Mouse (Mus musculus) megakaryocyte, embryonic 14.5 days (primary cell): ENCODE data around the gene Shld2. TPM values are rescaled to one million over a fixed set of nuclear protein-coding genes. Genes with fewer than 3 reads are reported as not detected.
"Not testable (repeated sequence)": the region's sequence is repeated elsewhere in the genome, so short reads cannot be mapped to it uniquely, and the experiment has no call there.

Source experiments
- H3K27me3 ChIP-seq: replicated peaks from 2 replicates; pipeline ENCODE3; 2012; ENCODE audit warnings: inconsistent platforms
- H3K36me3 ChIP-seq: replicated peaks from 2 replicates; pipeline ENCODE3; 2012; ENCODE audit warnings: low read length, inconsistent platforms, mixed read lengths
- H3K4me1 ChIP-seq: 2 replicates; pipeline ENCODE4 v1.6.1; 2012; ENCODE audit warnings: inconsistent platforms
- H3K4me3 ChIP-seq: replicated peaks from 2 replicates; pipeline ENCODE3; 2012; ENCODE audit warnings: moderate library complexity, mild to moderate bottlenecking, inconsistent platforms
- H3K9me3 ChIP-seq: 2 replicates; pipeline ENCODE4 v1.6.1; 2012; ENCODE audit warnings: inconsistent platforms
- FLI1 ChIP-seq: IDR thresholded peaks from 2 replicates; pipeline ENCODE4 v1.6.1; 2012; ENCODE audit warnings: low read length, inconsistent platforms, mixed read lengths
- GATA1 ChIP-seq: IDR thresholded peaks from 3 replicates; pipeline ENCODE4 v1.6.1; 2012; ENCODE audit warnings: mixed read lengths, low read length, inconsistent platforms, borderline replicate concordance
- polyA plus RNA-seq: library from polyadenylated mRNA; stranded (reverse); fragments of >175 nt; gene quantifications from 2 replicates; pipeline ENCODE4 v1.2.3, GENCODE M21; 2012; ENCODE audit warnings: low replicate concordance; ENCODE audit not compliant: insufficient read depth

Gene Shld2
- polyA plus RNA-seq, 1 experiment = 2.9 TPM

DNA sequence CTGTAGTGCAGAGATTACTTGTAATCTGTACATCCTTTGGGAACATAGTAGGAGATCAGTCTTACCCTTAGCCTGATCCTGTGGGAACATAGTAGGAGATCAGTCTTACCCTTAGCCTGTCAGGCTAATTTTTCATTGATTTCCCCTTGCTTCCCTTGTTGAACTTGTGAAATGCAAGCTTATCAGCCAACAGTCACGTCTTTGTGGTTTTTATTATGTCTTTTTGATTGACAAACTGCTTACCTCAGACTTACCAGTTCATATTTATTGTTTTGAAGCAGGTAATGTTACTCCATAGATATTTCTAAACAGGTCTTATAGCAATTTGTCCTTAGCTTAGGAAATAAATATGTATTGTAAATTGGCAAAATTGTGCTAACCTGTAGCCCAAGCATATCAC, 17.3 kb upstream of the Shld2 start:
- Histone ChIP-seq H3K9me3 (no peaks in the 10 kb centered on the region), H3K36me3 (peaks cover 87% of the 10 kb centered on the region), H3K4me3 (no peak overlapping the region), H3K27me3 (no peaks in the 10 kb centered on the region), H3K4me1 (peaks cover 16% of the 10 kb centered on the region; the same call in 1 of the 2 replicates)
- TF ChIP-seq FLI1 = no peak
- TF ChIP-seq GATA1 = no peak

DNA sequence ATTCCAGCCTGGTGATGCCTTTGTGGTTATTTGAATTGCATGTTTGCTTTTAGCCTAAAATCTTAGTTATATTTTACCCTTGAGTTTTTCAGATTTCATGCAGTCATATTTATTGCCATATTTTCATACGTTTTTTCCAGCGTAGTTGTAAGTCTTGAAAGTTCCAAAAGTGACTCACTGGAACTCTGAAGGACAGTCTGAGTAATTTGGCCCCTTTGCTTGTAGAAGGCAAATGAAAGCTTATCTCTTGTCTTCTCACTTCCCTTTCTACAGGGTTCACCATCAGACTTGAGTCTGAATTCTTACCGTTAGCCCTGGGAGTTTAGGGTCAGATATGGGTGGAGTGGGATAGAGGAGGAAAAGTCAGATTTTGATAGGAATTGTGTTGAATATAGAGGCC, 16.3 kb upstream of the Shld2 start:
- peaks cover 79% of the 10 kb centered on the region for H3K36me3 ChIP-seq
- H3K4me3 ChIP-seq = no peak overlapping the region
- peaks cover 16% of the 10 kb centered on the region; the same call in 1 of the 2 replicates for H3K4me1 ChIP-seq
- TF ChIP-seq FLI1 (no peak), GATA1 (no peak)
- no peaks in the 10 kb centered on the region for H3K27me3 ChIP-seq
- no peaks in the 10 kb centered on the region for H3K9me3 ChIP-seq

- no peaks in the 10 kb centered on the region for H3K27me3 ChIP-seq
- peaks cover 76% of the 10 kb centered on the region for H3K36me3 ChIP-seq
- no peak for TF ChIP-seq GATA1
- no peak for TF ChIP-seq FLI1
These were observed 13.3 kb upstream of the Shld2 start for GRCm38 (mm10) chr14:34323576-34324085.

DNA sequence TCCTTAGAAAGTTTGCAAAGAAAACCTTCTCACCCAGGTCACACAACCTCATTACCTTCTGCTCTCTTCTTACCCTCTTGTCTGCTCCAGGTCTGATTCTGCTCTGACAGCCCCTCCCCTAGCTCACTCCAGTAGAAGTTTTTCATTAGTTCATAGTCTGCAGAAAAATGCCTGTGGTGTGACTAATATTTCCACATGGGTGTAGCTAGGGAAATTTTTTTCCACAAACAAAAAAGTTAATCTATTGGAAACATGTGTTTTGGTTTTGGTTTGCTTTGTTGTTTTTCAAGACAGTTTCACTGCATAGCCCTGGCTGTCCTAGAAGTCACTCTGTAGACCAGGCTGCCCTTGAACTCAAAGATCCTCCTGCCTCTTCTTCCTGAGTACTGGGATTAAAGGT, 7.8 kb upstream of the Shld2 start:
- H3K4me1 ChIP-seq = peaks cover 22% of the 10 kb centered on the region
- H3K4me3 ChIP-seq = no peak overlapping the region
- H3K36me3 ChIP-seq = peaks cover 43% of the 10 kb centered on the region
- TF ChIP-seq GATA1 = no peak
- no peak for TF ChIP-seq FLI1
- H3K9me3 ChIP-seq = no peaks in the 10 kb centered on the region
- no peaks in the 10 kb centered on the region for H3K27me3 ChIP-seq

More at GRCm38 (mm10) chr14:34323576-34324085, 13.3 kb upstream of the Shld2 start:
- no peak overlapping the region for H3K4me3 ChIP-seq
- H3K9me3 ChIP-seq = no peaks in the 10 kb centered on the region
- peaks cover 16% of the 10 kb centered on the region; the same call in 1 of the 2 replicates for H3K4me1 ChIP-seq

- no peak overlapping the region for H3K4me3 ChIP-seq
- peaks cover 29% of the 10 kb centered on the region for H3K4me1 ChIP-seq
- TF ChIP-seq GATA1 (no peak), FLI1 (no peak)
- H3K9me3 ChIP-seq = no peaks in the 10 kb centered on the region
- H3K36me3 ChIP-seq = peaks cover 42% of the 10 kb centered on the region
- H3K27me3 ChIP-seq = no peaks in the 10 kb centered on the region
These were observed 7.1 kb upstream of the Shld2 start for GRCm38 (mm10) chr14:34317431-34317830.

DNA sequence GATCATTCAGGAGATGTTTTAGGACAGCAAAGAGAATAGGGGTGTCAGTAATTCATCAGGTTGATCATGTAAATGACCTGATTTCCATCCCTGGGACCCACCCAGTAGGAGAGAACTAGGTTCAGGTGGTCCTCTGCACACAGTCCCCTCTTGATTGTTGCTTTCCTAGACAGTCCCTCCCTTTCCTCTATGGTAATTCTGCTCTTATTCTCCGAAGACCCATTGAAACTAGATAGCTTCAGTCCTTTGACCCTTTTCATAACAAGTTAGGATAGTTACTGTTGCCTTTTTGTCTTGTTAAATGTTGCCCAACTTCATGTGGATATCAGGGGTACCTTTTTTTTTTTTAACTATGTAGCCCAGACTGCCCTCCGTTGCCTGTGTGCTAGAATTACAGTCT, 6.1 kb upstream of the Shld2 start:
- TF ChIP-seq GATA1 (no peak), FLI1 (no peak)
- H3K4me1 ChIP-seq = peaks cover 36% of the 10 kb centered on the region
- H3K27me3 ChIP-seq = no peaks in the 10 kb centered on the region
- no peaks in the 10 kb centered on the region for H3K9me3 ChIP-seq
- peaks cover 36% of the 10 kb centered on the region for H3K36me3 ChIP-seq
- no peak overlapping the region for H3K4me3 ChIP-seq

- Histone ChIP-seq H3K9me3 (no peaks in the 10 kb centered on the region), H3K4me1 (peaks cover 37% of the 10 kb centered on the region), H3K36me3 (peaks cover 21% of the 10 kb centered on the region), H3K27me3 (no peaks in the 10 kb centered on the region), H3K4me3 (no peak overlapping the region)
- TF ChIP-seq FLI1 = no peak
- no peak for TF ChIP-seq GATA1
These were observed 4.5 kb upstream of the Shld2 start for GRCm38 (mm10) chr14:34314796-34315195.

GRCm38 (mm10) chr14:34314383-34314782, 4.1 kb upstream of the Shld2 start:
- not testable (repeated sequence) for H3K9me3 ChIP-seq, H3K27me3 ChIP-seq, H3K4me3 ChIP-seq
- Histone ChIP-seq H3K36me3 (peaks cover 16% of the 10 kb centered on the region), H3K4me1 (peaks cover 40% of the 10 kb centered on the region)

DNA sequence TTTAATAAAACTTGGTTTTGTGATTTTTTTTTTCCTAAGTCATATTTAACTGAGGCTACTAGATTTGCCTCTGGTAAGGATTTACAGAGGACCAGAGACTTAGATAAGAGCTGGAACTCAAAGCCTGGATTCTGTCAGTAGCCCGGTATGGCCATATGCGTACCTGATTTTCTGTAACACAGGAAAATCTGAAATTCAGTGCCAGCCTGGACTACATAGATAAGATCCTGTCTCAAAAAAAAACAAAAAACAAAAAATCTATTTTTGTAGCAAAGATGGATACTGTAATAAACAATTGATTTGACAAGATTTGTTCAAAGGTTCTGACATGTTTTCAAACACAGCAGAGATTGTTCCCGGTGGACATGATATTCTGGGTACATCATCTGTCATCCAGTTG, 3.3 kb upstream of the Shld2 start:
- Histone ChIP-seq H3K4me3 (no peak overlapping the region), H3K27me3 (no peaks in the 10 kb centered on the region), H3K4me1 (peaks cover 43% of the 10 kb centered on the region), H3K9me3 (no peaks in the 10 kb centered on the region), H3K36me3 (peaks cover 16% of the 10 kb centered on the region)
- no peak for TF ChIP-seq GATA1
- TF ChIP-seq FLI1 = no peak

GRCm38 (mm10) chr14:34312339-34313048, 2.2 kb upstream of the Shld2 start:
- Histone ChIP-seq H3K36me3 (peaks cover 13% of the 10 kb centered on the region), H3K4me3 (peak overlapping the region; percentile 97), H3K9me3 (no peaks in the 10 kb centered on the region), H3K4me1 (peaks cover 39% of the 10 kb centered on the region), H3K27me3 (no peaks in the 10 kb centered on the region)
- TF ChIP-seq GATA1 (no peak), FLI1 (no peak)
